Mouse (Mus musculus): Measurements from ENCODE around the gene 4930452B06Rik. TPM values are rescaled to one million over a fixed set of nuclear protein-coding genes. Genes with fewer than 3 reads are reported as not detected.

4930452B06Rik gene
- polyA plus RNA-seq, 1 experiment, result 2.3 TPM

- no peak overlapping the region for H3K27ac ChIP-seq (ENCODE audit: insufficient read depth, low read length)
- DNase-seq, result no peak
- TF ChIP-seq POLR2A (IDR thresholded peaks at IDR 0.05; ENCODE audit: borderline replicate concordance, insufficient read depth, low read length) (no peak), CTCF (IDR thresholded peaks at IDR 0.05; ENCODE audit: borderline replicate concordance, insufficient read depth, low read depth, low read length) (no peak)
- no peak overlapping the region for H3K4me3 ChIP-seq (replicated peaks; ENCODE audit: insufficient read depth, low read depth, low read length)
- no peaks in the 10 kb centered on the region for H3K27me3 ChIP-seq (ENCODE audit: control insufficient read depth, insufficient read depth, low read length)
- no peaks in the 10 kb centered on the region for H3K4me1 ChIP-seq (ENCODE audit: control insufficient read depth, insufficient read depth, low read length)
- WGBS, result 84% methylated on average over 2 of the region's 2 CpGs
These were observed 170.3 kb downstream of the 4930452B06Rik start for GRCm38 (mm10) chr14:8495691-8496090.

GRCm38 (mm10) chr14:8494952-8495351 is 171.1 kb downstream of the 4930452B06Rik start:
- no peak for DNase-seq
- WGBS, result 36% methylated on average over 4 of the region's 4 CpGs
- H3K4me3 ChIP-seq (replicated peaks; ENCODE audit: insufficient read depth, low read depth, low read length), result no peak overlapping the region
- no peaks in the 10 kb centered on the region for H3K4me1 ChIP-seq (ENCODE audit: control insufficient read depth, insufficient read depth, low read length)
- no peak for TF ChIP-seq CTCF (IDR thresholded peaks at IDR 0.05; ENCODE audit: borderline replicate concordance, insufficient read depth, low read depth, low read length)
- TF ChIP-seq POLR2A (IDR thresholded peaks at IDR 0.05; ENCODE audit: borderline replicate concordance, insufficient read depth, low read length), result no peak
- H3K27me3 ChIP-seq (ENCODE audit: control insufficient read depth, insufficient read depth, low read length), result no peaks in the 10 kb centered on the region
- no peak overlapping the region for H3K27ac ChIP-seq (ENCODE audit: insufficient read depth, low read length)

- no peaks in the 10 kb centered on the region for H3K27me3 ChIP-seq (ENCODE audit: control insufficient read depth, insufficient read depth, low read length)
- no peak overlapping the region for H3K4me3 ChIP-seq (replicated peaks; ENCODE audit: insufficient read depth, low read depth, low read length)
- H3K27ac ChIP-seq (ENCODE audit: insufficient read depth, low read length), result no peak overlapping the region
- WGBS, result 67% methylated on average over 1 of the region's 1 CpGs
- no peaks in the 10 kb centered on the region for H3K4me1 ChIP-seq (ENCODE audit: control insufficient read depth, insufficient read depth, low read length)
- TF ChIP-seq POLR2A (IDR thresholded peaks at IDR 0.05; ENCODE audit: borderline replicate concordance, insufficient read depth, low read length) (no peak), CTCF (IDR thresholded peaks at IDR 0.05; ENCODE audit: borderline replicate concordance, insufficient read depth, low read depth, low read length) (no peak)
- no peak for DNase-seq
These were observed 171.8 kb downstream of the 4930452B06Rik start for GRCm38 (mm10) chr14:8494260-8494659.

- no peaks in the 10 kb centered on the region for H3K27me3 ChIP-seq (ENCODE audit: control insufficient read depth, insufficient read depth, low read length)
- no peak for DNase-seq
- H3K27ac ChIP-seq (ENCODE audit: insufficient read depth, low read length), result no peak overlapping the region
- H3K4me3 ChIP-seq (replicated peaks; ENCODE audit: insufficient read depth, low read depth, low read length), result no peak overlapping the region
- WGBS, result 75% methylated on average over 5 of the region's 5 CpGs
- no peaks in the 10 kb centered on the region for H3K4me1 ChIP-seq (ENCODE audit: control insufficient read depth, insufficient read depth, low read length)
- no peak for TF ChIP-seq CTCF (IDR thresholded peaks at IDR 0.05; ENCODE audit: borderline replicate concordance, insufficient read depth, low read depth, low read length)
- no peak for TF ChIP-seq POLR2A (IDR thresholded peaks at IDR 0.05; ENCODE audit: borderline replicate concordance, insufficient read depth, low read length)
These were observed 187.9 kb downstream of the 4930452B06Rik start for GRCm38 (mm10) chr14:8478098-8478497.

- Histone ChIP-seq H3K27me3 (ENCODE audit: control insufficient read depth, insufficient read depth, low read length) (no peaks in the 10 kb centered on the region), H3K4me3 (replicated peaks; ENCODE audit: insufficient read depth, low read depth, low read length) (no peak overlapping the region), H3K27ac (ENCODE audit: insufficient read depth, low read length) (no peak overlapping the region), H3K4me1 (ENCODE audit: control insufficient read depth, insufficient read depth, low read length) (no peaks in the 10 kb centered on the region)
- 55% methylated on average over 8 of the region's 8 CpGs for WGBS
- DNase-seq, result no peak
- no peak for TF ChIP-seq POLR2A (IDR thresholded peaks at IDR 0.05; ENCODE audit: borderline replicate concordance, insufficient read depth, low read length)
- no peak for TF ChIP-seq CTCF (IDR thresholded peaks at IDR 0.05; ENCODE audit: borderline replicate concordance, insufficient read depth, low read depth, low read length)
These were observed 188.7 kb downstream of the 4930452B06Rik start for GRCm38 (mm10) chr14:8477348-8477747.

GRCm38 (mm10) chr14:8476606-8477005 is 189.4 kb downstream of the 4930452B06Rik start:
- TF ChIP-seq CTCF (IDR thresholded peaks at IDR 0.05; ENCODE audit: borderline replicate concordance, insufficient read depth, low read depth, low read length) (no peak), POLR2A (IDR thresholded peaks at IDR 0.05; ENCODE audit: borderline replicate concordance, insufficient read depth, low read length) (no peak)
- 68% methylated on average over 3 of the region's 3 CpGs for WGBS
- H3K4me1 ChIP-seq (ENCODE audit: control insufficient read depth, insufficient read depth, low read length), result no peaks in the 10 kb centered on the region

GRCm38 (mm10) chr14:8475851-8476250 is 190.2 kb downstream of the 4930452B06Rik start:
- no peak overlapping the region for H3K4me3 ChIP-seq (replicated peaks; ENCODE audit: insufficient read depth, low read depth, low read length)
- 89% methylated on average over 5 of the region's 5 CpGs for WGBS
- DNase-seq, result no peak
- TF ChIP-seq POLR2A (IDR thresholded peaks at IDR 0.05; ENCODE audit: borderline replicate concordance, insufficient read depth, low read length) (no peak), CTCF (IDR thresholded peaks at IDR 0.05; ENCODE audit: borderline replicate concordance, insufficient read depth, low read depth, low read length) (no peak)
- no peaks in the 10 kb centered on the region for H3K4me1 ChIP-seq (ENCODE audit: control insufficient read depth, insufficient read depth, low read length)
- no peak overlapping the region for H3K27ac ChIP-seq (ENCODE audit: insufficient read depth, low read length)
- no peaks in the 10 kb centered on the region for H3K27me3 ChIP-seq (ENCODE audit: control insufficient read depth, insufficient read depth, low read length)

More at GRCm38 (mm10) chr14:8476606-8477005, 189.4 kb downstream of the 4930452B06Rik start:
- DNase-seq, result no peak
- no peaks in the 10 kb centered on the region for H3K27me3 ChIP-seq (ENCODE audit: control insufficient read depth, insufficient read depth, low read length)
- no peak overlapping the region for H3K4me3 ChIP-seq (replicated peaks; ENCODE audit: insufficient read depth, low read depth, low read length)
- H3K27ac ChIP-seq (ENCODE audit: insufficient read depth, low read length), result no peak overlapping the region

GRCm38 (mm10) chr14:8472884-8473283 is 193.2 kb downstream of the 4930452B06Rik start:
- TF ChIP-seq CTCF (IDR thresholded peaks at IDR 0.05; ENCODE audit: borderline replicate concordance, insufficient read depth, low read depth, low read length), result no peak
- TF ChIP-seq POLR2A (IDR thresholded peaks at IDR 0.05; ENCODE audit: borderline replicate concordance, insufficient read depth, low read length), result no peak
- H3K4me1 ChIP-seq (ENCODE audit: control insufficient read depth, insufficient read depth, low read length), result no peaks in the 10 kb centered on the region
- 82% methylated on average over 2 of the region's 2 CpGs for WGBS
- no peak for DNase-seq
- H3K27ac ChIP-seq (ENCODE audit: insufficient read depth, low read length), result no peak overlapping the region
- no peaks in the 10 kb centered on the region for H3K27me3 ChIP-seq (ENCODE audit: control insufficient read depth, insufficient read depth, low read length)
- no peak overlapping the region for H3K4me3 ChIP-seq (replicated peaks; ENCODE audit: insufficient read depth, low read depth, low read length)

Measured in cerebellum, adult 2 months (tissue).